10 mouse cellular contexts compared by ENCODE assay signal in the genomic region with DNA sequence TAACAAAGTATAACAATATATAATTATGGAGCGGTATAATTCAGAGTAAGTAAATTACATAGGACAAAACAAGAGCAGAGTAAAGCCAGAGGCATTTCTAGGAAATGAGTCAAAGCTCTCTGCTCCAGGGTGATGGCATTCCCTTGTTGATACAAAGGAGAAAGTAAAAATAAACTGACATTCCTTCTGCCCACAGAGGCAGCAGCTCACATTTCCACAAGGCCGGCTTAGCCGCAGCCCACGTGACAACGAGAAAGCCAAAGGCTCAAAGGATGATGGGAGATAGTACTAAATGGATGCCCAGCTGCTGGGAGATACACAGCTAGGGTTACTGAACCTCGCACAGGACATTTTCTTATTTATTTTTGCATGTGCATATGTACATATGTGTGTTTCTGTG. TPM values are rescaled to one million over a fixed set of nuclear protein-coding genes. Genes with fewer than 3 reads are reported as not detected.
A peak's percentile ranks its signal among the peaks of the same experiment; 100 is the strongest.
DNase-seq lines count a peak whose midpoint lies in the region; ATAC-seq and TF ChIP-seq lines count a peak whose summit lies in the region.
"Had no signal": no experiment of that assay in that cellular context is flagged by ENCODE, and none has a peak within 500 bp of the region (broad histone marks: within the 10 kb centered on the region; RNA-seq: fewer than 3 reads in every experiment).

No protein-coding gene starts in this region.

- TF ChIP-seq CTCF in lung, adult 2 months (IDR thresholded peaks at IDR 0.05; ENCODE audit: insufficient read depth, low read length): no peak
- TF ChIP-seq CTCF in embryonic fibroblast, embryonic 13.5 days (IDR thresholded peaks at IDR 0.05; ENCODE audit: borderline replicate concordance, insufficient read depth, low read length): no peak
- TF ChIP-seq CTCF in kidney, postnatal 0 days (IDR thresholded peaks at IDR 0.05; ENCODE audit: low read depth): no peak
- no peak for TF ChIP-seq CTCF in stomach, postnatal 0 days (IDR thresholded peaks at IDR 0.05; ENCODE audit: low read depth)

- 26% methylated on average over 6 of the region's 6 CpGs for WGBS in lung, adult 2 months
- 25% methylated on average over 6 of the region's 6 CpGs for WGBS in kidney, postnatal 0 days
- 29% methylated on average over 6 of the region's 6 CpGs for WGBS in stomach, postnatal 0 days
- 73% methylated on average over 6 of the region's 6 CpGs for WGBS in midbrain, embryonic 15.5 days

- TF ChIP-seq EP300 in stomach, postnatal 0 days (optimal IDR thresholded peaks at IDR 0.05): no peak

- H3K4me1 ChIP-seq in lung, adult 2 months (ENCODE audit: control insufficient read depth, insufficient read depth, low read length): peaks cover 3% of the 10 kb centered on the region; the same call in 1 of the 2 replicates
- peaks cover 6% of the 10 kb centered on the region for H3K4me1 ChIP-seq in embryonic fibroblast, embryonic 13.5 days (ENCODE audit: control insufficient read depth, insufficient read depth, low read length)
- no peaks in the 10 kb centered on the region for H3K4me1 ChIP-seq in kidney, postnatal 0 days (replicated peaks; ENCODE audit: insufficient read depth, low read length)
- no peaks in the 10 kb centered on the region for H3K4me1 ChIP-seq in stomach, postnatal 0 days (replicated peaks; ENCODE audit: control insufficient read depth, insufficient read depth)
- H3K4me1 ChIP-seq in midbrain, embryonic 15.5 days: peaks cover 4% of the 10 kb centered on the region

- peak overlapping the region; percentile 70 for H3K27ac ChIP-seq in embryonic fibroblast, embryonic 13.5 days (ENCODE audit: insufficient read depth, low read length)
- peak overlapping the region; percentile 60; the same call in 1 of the 2 replicates for H3K27ac ChIP-seq in kidney, postnatal 0 days
- peak overlapping the region; percentile 71 for H3K27ac ChIP-seq in stomach, postnatal 0 days (replicated peaks)
- H3K27ac ChIP-seq in midbrain, embryonic 15.5 days: no peak overlapping the region
- H3K27ac ChIP-seq: forebrain, embryonic 13.5 days had no signal

- H3K4me2 ChIP-seq in kidney, postnatal 0 days (ENCODE audit: low read length): no peak overlapping the region
- no peak overlapping the region for H3K4me2 ChIP-seq in stomach, postnatal 0 days (replicated peaks; ENCODE audit: low read depth)
- no peak overlapping the region for H3K4me2 ChIP-seq in midbrain, embryonic 15.5 days
- H3K4me2 ChIP-seq: forebrain, embryonic 13.5 days; limb, embryonic 12.5 days had no signal

- H3K9me3 ChIP-seq in kidney, postnatal 0 days (replicated peaks; ENCODE audit: low read length): no peaks in the 10 kb centered on the region
- no peaks in the 10 kb centered on the region for H3K9me3 ChIP-seq in stomach, postnatal 0 days (ENCODE audit: control insufficient read depth, low read length)
- H3K9me3 ChIP-seq in midbrain, embryonic 15.5 days: no peaks in the 10 kb centered on the region
- H3K9me3 ChIP-seq: forebrain, embryonic 13.5 days; limb, embryonic 12.5 days had no signal

- no peak overlapping the region for H3K9ac ChIP-seq in kidney, postnatal 0 days (ENCODE audit: low read depth, low read length)
- H3K9ac ChIP-seq in stomach, postnatal 0 days (ENCODE audit: low read length): no peak overlapping the region
- no peak overlapping the region for H3K9ac ChIP-seq in midbrain, embryonic 15.5 days
- H3K9ac ChIP-seq: forebrain, embryonic 13.5 days; limb, embryonic 12.5 days had no signal

- peak; percentile 68 for ATAC-seq in kidney, postnatal 0 days (replicated peaks; ENCODE audit: low FRiP score, low read depth)
- peak; percentile 78; the same call in 1 of the 2 replicates for ATAC-seq in stomach, postnatal 0 days (ENCODE audit: low FRiP score, low TSS enrichment)
- no peak for ATAC-seq in midbrain, embryonic 15.5 days (replicated peaks)
- ATAC-seq: forebrain, embryonic 13.5 days had no signal

- TF ChIP-seq POLR2A in lung, adult 2 months (IDR thresholded peaks at IDR 0.05; ENCODE audit: borderline replicate concordance, extremely low read depth, low read depth, low read length): no peak
- no peak; the same call in 1 of the 2 replicates for TF ChIP-seq POLR2A in embryonic fibroblast, embryonic 13.5 days (IDR thresholded peaks at IDR 0.05; ENCODE audit: low read depth, low read length)

- peak; percentile 31 to 46 for DNase-seq in lung, adult 18-20 months
- DNase-seq in lung, adult 2 months: no peak
- DNase-seq in kidney, postnatal 0 days (ENCODE audit: low spot score): peak; percentile 89
- peak; percentile 37 for DNase-seq in stomach, postnatal 0 days (ENCODE audit: low spot score)
- no peak for DNase-seq in B cell, adult 2 months
- DNase-seq in cerebellum, postnatal 10 days: no peak

- H3K4me3 ChIP-seq in lung, adult 2 months (replicated peaks; ENCODE audit: extremely low read depth, low read depth, low read length): no peak overlapping the region
- no peak overlapping the region for H3K4me3 ChIP-seq in embryonic fibroblast, embryonic 13.5 days (ENCODE audit: insufficient read depth, low read length)
- no peak overlapping the region for H3K4me3 ChIP-seq in kidney, postnatal 0 days (replicated peaks; ENCODE audit: low read depth, low read length)
- no peak overlapping the region for H3K4me3 ChIP-seq in stomach, postnatal 0 days (ENCODE audit: low read depth, low read length)
- no peak overlapping the region for H3K4me3 ChIP-seq in midbrain, embryonic 15.5 days
- H3K4me3 ChIP-seq: forebrain, embryonic 13.5 days; limb, embryonic 12.5 days had no signal

- H3K36me3 ChIP-seq in kidney, postnatal 0 days (ENCODE audit: insufficient read depth, low read length): 0 out of 2 replicates have a peak, but pooled peaks cover 3% of the 10 kb centered on the region
- H3K36me3 ChIP-seq in stomach, postnatal 0 days (ENCODE audit: control insufficient read depth, insufficient read depth, low read length): no peaks in the 10 kb centered on the region
- H3K36me3 ChIP-seq in midbrain, embryonic 15.5 days (replicated peaks): peaks cover 14% of the 10 kb centered on the region

- no peaks in the 10 kb centered on the region for H3K27me3 ChIP-seq in kidney, postnatal 0 days (ENCODE audit: insufficient read depth, low read length)
- H3K27me3 ChIP-seq in stomach, postnatal 0 days (ENCODE audit: control insufficient read depth, insufficient read depth, low read length): no peaks in the 10 kb centered on the region
- H3K27me3 ChIP-seq in midbrain, embryonic 15.5 days (replicated peaks): no peaks in the 10 kb centered on the region
- H3K27me3 ChIP-seq: forebrain, embryonic 13.5 days; limb, embryonic 12.5 days had no signal

RNA-seq across cellular contexts. Expression of a gene that starts 24.1 kb away (rescaled TPM):
- 5.4 and 6.5 TPM in 2 replicates for polyA plus RNA-seq in lung, adult 2 months (2012; rRNA removed)
- 27.4 and 41.2 TPM in 2 replicates for polyA plus RNA-seq in embryonic fibroblast, embryonic 13.5 days (2011; ENCODE audit: insufficient read length, low read depth, missing spikeins)
- polyA plus RNA-seq in kidney, postnatal 0 days (2015; fragmentation: Nextera tagmentation; extraction: Ambion mirVana): 83.0 and 87.4 TPM in 2 replicates
- polyA plus RNA-seq in stomach, postnatal 0 days (2015; fragmentation: Nextera tagmentation; extraction: Ambion mirVana): 26.0 and 28.7 TPM in 2 replicates
- polyA plus RNA-seq in midbrain, embryonic 15.5 days (2015; fragmentation: Nextera tagmentation; extraction: Ambion mirVana): 307 and 327 TPM in 2 replicates

RNA-seq across cellular contexts. Expression of a gene that starts 44.8 kb away (rescaled TPM):
- polyA plus RNA-seq in lung, adult 2 months (2012; rRNA removed): 19.3 and 22.1 TPM in 2 replicates
- 11.5 and 14.9 TPM in 2 replicates for polyA plus RNA-seq in embryonic fibroblast, embryonic 13.5 days (2011; ENCODE audit: insufficient read length, low read depth, missing spikeins)
- polyA plus RNA-seq in kidney, postnatal 0 days (2015; fragmentation: Nextera tagmentation; extraction: Ambion mirVana): 21.4 and 22.1 TPM in 2 replicates
- 9.2 and 9.4 TPM in 2 replicates for polyA plus RNA-seq in stomach, postnatal 0 days (2015; fragmentation: Nextera tagmentation; extraction: Ambion mirVana)
- 12.0 and 14.0 TPM in 2 replicates for polyA plus RNA-seq in midbrain, embryonic 15.5 days (2015; fragmentation: Nextera tagmentation; extraction: Ambion mirVana)

Comparison
In these comparisons a context has a peak if more than half of its experiments do, and no peak if none do; other contexts are left out.
1. DNase-seq: peak in lung, adult 18-20 months (2 of 2), kidney, postnatal 0 days (single experiment) and stomach, postnatal 0 days (single experiment); none in lung, adult 2 months (single experiment), B cell, adult 2 months (0 of 2) and cerebellum, postnatal 10 days (0 of 2).